9 mouse cellular contexts compared by ENCODE assay signal in genomic region chr13:75227616-75228277, GRCm38 (mm10).
DNase-seq lines count a peak whose midpoint lies in the region; ATAC-seq lines count a peak whose summit lies in the region.
"Had no signal": no experiment of that assay in that cellular context is flagged by ENCODE, and none has a peak within 500 bp of the region (broad histone marks: within the 10 kb centered on the region; RNA-seq: fewer than 3 reads in every experiment).

No protein-coding gene starts in this region.

- H3K4me1 ChIP-seq in heart, embryonic 12.5 days (replicated peaks): no peaks in the 10 kb centered on the region
- no peaks in the 10 kb centered on the region for H3K4me1 ChIP-seq in forebrain, embryonic 12.5 days
- no peaks in the 10 kb centered on the region for H3K4me1 ChIP-seq in hindbrain, embryonic 16.5 days (ENCODE audit: control insufficient read depth, insufficient read depth, low read depth, low read length)
- no peaks in the 10 kb centered on the region for H3K4me1 ChIP-seq in midbrain, embryonic 10.5 days

- H3K9ac ChIP-seq in heart, embryonic 12.5 days: no peak overlapping the region
- H3K9ac ChIP-seq in forebrain, embryonic 12.5 days: no peak overlapping the region
- H3K9ac ChIP-seq in hindbrain, embryonic 16.5 days (ENCODE audit: low read depth, low read length): no peak overlapping the region

- no peaks in the 10 kb centered on the region for H3K36me3 ChIP-seq in heart, embryonic 12.5 days
- no peaks in the 10 kb centered on the region for H3K36me3 ChIP-seq in forebrain, embryonic 12.5 days (replicated peaks)
- H3K36me3 ChIP-seq in hindbrain, embryonic 16.5 days (ENCODE audit: control insufficient read depth, insufficient read depth, low read length): no peaks in the 10 kb centered on the region
- no peaks in the 10 kb centered on the region for H3K36me3 ChIP-seq in midbrain, embryonic 10.5 days

- peak; percentile 55 to 77 for DNase-seq in heart, postnatal 10 days
- peak; percentile 45 for DNase-seq in c-Kit-positive CD71-negative TER-119-negative erythroid progenitor cells, embryonic 14.5 days (ENCODE audit: low read depth)
- peak; percentile 72 to 75 for DNase-seq in left cerebral cortex, adult 18-20 months (ENCODE audit: low spot score in 2 of 2)
- DNase-seq in midbrain, embryonic 10.5 days (ENCODE audit: low spot score): peak; percentile 55
- peak; percentile 16 for DNase-seq in skeletal muscle tissue, adult 2 months (ENCODE audit: low read depth, low spot score)

- H3K4me3 ChIP-seq in heart, embryonic 12.5 days: no peak overlapping the region
- no peak overlapping the region for H3K4me3 ChIP-seq in forebrain, embryonic 12.5 days (replicated peaks)
- no peak overlapping the region for H3K4me3 ChIP-seq in hindbrain, embryonic 16.5 days (ENCODE audit: low read length)
- H3K4me3 ChIP-seq in midbrain, embryonic 10.5 days: no peak overlapping the region
- H3K4me3 ChIP-seq: megakaryocyte, embryonic 14.5 days had no signal

- no peaks in the 10 kb centered on the region for H3K27me3 ChIP-seq in heart, embryonic 12.5 days (replicated peaks)
- no peaks in the 10 kb centered on the region for H3K27me3 ChIP-seq in forebrain, embryonic 12.5 days
- no peaks in the 10 kb centered on the region for H3K27me3 ChIP-seq in hindbrain, embryonic 16.5 days (replicated peaks; ENCODE audit: control insufficient read depth, insufficient read depth, low read length)
- H3K27me3 ChIP-seq in midbrain, embryonic 10.5 days (ENCODE audit: low read depth, poor library complexity, severe bottlenecking): no peaks in the 10 kb centered on the region
- H3K27me3 ChIP-seq: megakaryocyte, embryonic 14.5 days had no signal

- no peak overlapping the region for H3K4me2 ChIP-seq in heart, embryonic 12.5 days
- H3K4me2 ChIP-seq in forebrain, embryonic 12.5 days: no peak overlapping the region
- no peak overlapping the region for H3K4me2 ChIP-seq in hindbrain, embryonic 16.5 days (ENCODE audit: low read length)

- H3K27ac ChIP-seq in heart, embryonic 12.5 days (ENCODE audit: poor library complexity, severe bottlenecking): no peak overlapping the region
- H3K27ac ChIP-seq in forebrain, embryonic 12.5 days: no peak overlapping the region
- H3K27ac ChIP-seq in hindbrain, embryonic 16.5 days (ENCODE audit: low read depth, low read length): no peak overlapping the region
- H3K27ac ChIP-seq in midbrain, embryonic 10.5 days (replicated peaks): no peak overlapping the region

- intact Hi-C loops in heart, postnatal 10 days (cut with DNase I): loop anchor here (1.0 to 5.0 kb wide), 4 partner anchors 480 to 795 kb away; partner anchors contain the start of gene Ell2

- no peak for ATAC-seq in heart, embryonic 12.5 days (ENCODE audit: insufficient number of reproducible peaks, low FRiP score)
- ATAC-seq in forebrain, embryonic 12.5 days (ENCODE audit: low FRiP score): peak; percentile 69
- ATAC-seq in hindbrain, embryonic 16.5 days: peak; percentile 87

- H3K9me3 ChIP-seq in heart, embryonic 12.5 days (replicated peaks): no peaks in the 10 kb centered on the region
- no peaks in the 10 kb centered on the region for H3K9me3 ChIP-seq in forebrain, embryonic 12.5 days
- H3K9me3 ChIP-seq in hindbrain, embryonic 16.5 days (ENCODE audit: control insufficient read depth, low read length): no peaks in the 10 kb centered on the region
- H3K9me3 ChIP-seq in midbrain, embryonic 10.5 days (replicated peaks): no peaks in the 10 kb centered on the region
- H3K9me3 ChIP-seq: megakaryocyte, embryonic 14.5 days had no signal

- WGBS in heart, embryonic 12.5 days: 23% methylated on average over 5 of the region's 5 CpGs
- WGBS in forebrain, embryonic 12.5 days: 32% methylated on average over 5 of the region's 5 CpGs
- WGBS in hindbrain, embryonic 16.5 days: 27% methylated on average over 5 of the region's 5 CpGs
- 27% methylated on average over 5 of the region's 5 CpGs for WGBS in midbrain, embryonic 10.5 days

Comparison
In these comparisons a context has a peak if more than half of its experiments do, and no peak if none do; other contexts are left out.
1. DNase-seq: peak in every context shown above with its lines; median percentile 74 in left cerebral cortex, adult 18-20 months; 66 in heart, postnatal 10 days; 55 in midbrain, embryonic 10.5 days; 45 in c-Kit-positive CD71-negative TER-119-negative erythroid progenitor cells, embryonic 14.5 days; 16 in skeletal muscle tissue, adult 2 months.